Mouse (Mus musculus) heart, adult 2 months (tissue): Measurements from ENCODE around the gene Gm28051.

Experiments
- CTCF ChIP-seq: fragments of 200-600 bp; IDR thresholded peaks from 2 replicates; pipeline ENCODE4 v1.8.1; 2022; ENCODE audit warnings: antibody characterized with exemption, mild to moderate bottlenecking, moderate library complexity
- EP300 ChIP-seq: fragments of 200-500 bp; IDR thresholded peaks from 2 replicates; pipeline ENCODE4 v1.6.1; 2011; ENCODE audit warnings: low read depth, low read length, control low read depth; ENCODE audit not compliant: insufficient read depth
- POLR2A ChIP-seq: fragments of 200-500 bp; IDR thresholded peaks from 2 replicates; pipeline ENCODE4 v1.6.1; 2011; ENCODE audit warnings: mild to moderate bottlenecking, low read depth, low read length, control low read depth; ENCODE audit not compliant: insufficient read depth

DNA sequence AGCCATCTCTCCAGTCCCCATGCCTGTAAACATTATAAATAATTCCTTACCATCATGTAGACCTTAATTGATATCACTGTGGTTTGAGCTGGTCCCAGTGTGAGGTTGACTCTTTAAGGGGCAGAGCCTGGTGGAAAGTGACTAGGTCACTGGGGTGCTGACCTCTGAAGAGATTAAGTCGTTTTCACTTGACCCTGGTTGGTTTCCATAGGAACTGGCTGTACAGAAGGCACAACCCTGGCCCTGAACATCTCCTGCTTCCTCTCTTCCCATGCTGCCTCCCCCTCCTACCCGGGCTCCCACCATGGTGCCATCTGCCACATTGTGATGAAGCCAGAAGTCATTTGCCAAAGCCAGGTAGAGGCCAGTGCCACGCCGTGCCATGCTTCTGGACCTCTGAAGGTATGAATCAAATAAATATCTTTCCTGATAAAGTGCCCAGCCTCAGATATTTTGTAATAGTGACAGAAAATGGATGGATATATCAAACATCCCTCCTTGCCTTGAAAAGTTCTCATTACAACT lies 46.7 kb downstream of the Gm28051 start:
- TF ChIP-seq CTCF (no peak), POLR2A (no peak), EP300 (no peak)
